Mouse (Mus musculus) liver, embryonic 11.5 days (tissue): ENCODE measurements around the gene Nr5a2. TPM values are rescaled to one million over a fixed set of nuclear protein-coding genes. Genes with fewer than 3 reads are reported as not detected.

ENCODE experiments used
- ATAC-seq: fragments of 200-750 bp; cut with Nextera tagmentation; replicated peaks from 2 replicates; pipeline ENCODE4 v1.8.0; 2017; ENCODE audit warnings: moderate number of reproducible peaks, mild to moderate bottlenecking, moderate TSS enrichment, moderate library complexity; ENCODE audit not compliant: low FRiP score
- DNase-seq: peaks from one replicate; pipeline ENCODE4 v3.0.0-alpha.2; 2017; ENCODE audit warnings: low spot score
- H3K27ac ChIP-seq: fragments of 300-500 bp; sonication (generic); 2 replicates; pipeline ENCODE4 v1.5.1; 2014; ENCODE audit warnings: mild to moderate bottlenecking, low read depth, low read length, control low read depth
- H3K27me3 ChIP-seq: fragments of 300-500 bp; sonication (generic); replicated peaks from 2 replicates; pipeline ENCODE4 v1.6.1; 2014; ENCODE audit warnings: low read length, mixed read lengths; ENCODE audit not compliant: control insufficient read depth, insufficient read depth
- H3K36me3 ChIP-seq: fragments of 300-500 bp; sonication (generic); 2 replicates; pipeline ENCODE4 v1.6.1; 2014; ENCODE audit warnings: mild to moderate bottlenecking, low read length, moderate library complexity, mixed read lengths; ENCODE audit not compliant: control insufficient read depth, insufficient read depth
- H3K4me1 ChIP-seq: fragments of 300-500 bp; sonication (generic); replicated peaks from 2 replicates; pipeline ENCODE4 v1.6.1; 2014; ENCODE audit warnings: low read length, mixed read lengths; ENCODE audit not compliant: control insufficient read depth, insufficient read depth
- H3K4me2 ChIP-seq: fragments of 300-500 bp; sonication (generic); 2 replicates; pipeline ENCODE4 v1.6.1; 2014; ENCODE audit warnings: mild to moderate bottlenecking, control low read depth, moderate library complexity
- H3K4me3 ChIP-seq: fragments of 300-500 bp; sonication (generic); 2 replicates; pipeline ENCODE4 v1.5.1; 2014; ENCODE audit warnings: low read depth, low read length, control low read depth
- H3K9ac ChIP-seq: fragments of 300-500 bp; sonication (generic); 2 replicates; pipeline ENCODE4 v1.6.1; 2014; ENCODE audit warnings: low read depth, low read length, control low read depth
- H3K9me3 ChIP-seq: fragments of 300-500 bp; sonication (generic); 2 replicates; pipeline ENCODE4 v1.6.1; 2016; ENCODE audit warnings: low read length, inconsistent platforms, mixed read lengths; ENCODE audit not compliant: control insufficient read depth
- WGBS: fragments of 180-500 bp; shearing (Covaris S2); extraction: QIAGEN DNeasy Blood & Tissue Kit; methylation state at CpG from one replicate; pipeline ENCODE4 v1.1.7; 2014; 5-methylcytosine and 5-hydroxymethylcytosine counted together
- polyA plus RNA-seq: library from polyadenylated mRNA; unstranded; fragments of >200 nt; fragmentation: Nextera tagmentation; extraction: Ambion mirVana; gene quantifications from 2 replicates; pipeline ENCODE4 v1.2.1, GENCODE M21; 2014

The Nr5a2 gene
- polyA plus RNA-seq, 1 experiment from 2014 or later, result 5.3 TPM

DNA sequence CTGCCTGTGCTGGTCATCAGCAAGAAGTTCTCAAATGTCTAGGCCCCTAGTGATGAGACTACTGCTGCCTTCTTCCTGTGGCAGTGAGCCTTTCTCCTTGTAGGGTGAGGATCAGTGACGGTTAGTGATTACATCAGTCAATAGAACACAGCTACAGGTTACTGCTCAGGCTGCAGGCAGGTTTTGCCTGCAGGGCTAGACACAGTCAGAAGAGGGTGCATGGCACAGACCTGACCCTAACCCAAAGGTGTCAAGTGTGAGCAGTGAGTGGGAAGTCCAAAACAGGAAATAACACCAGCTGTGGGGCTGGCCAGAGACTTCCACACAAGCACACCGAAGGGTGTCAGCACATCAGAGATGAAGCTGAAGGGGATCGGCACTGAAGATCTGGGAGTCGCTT lies 101.5 kb downstream of the Nr5a2 start:
- DNase-seq (no peak), ATAC-seq (peak; percentile 39)
- H3K4me3 ChIP-seq, result no peak overlapping the region
- H3K36me3 ChIP-seq, result no peaks in the 10 kb centered on the region
- H3K9me3 ChIP-seq, result no peaks in the 10 kb centered on the region
- H3K27ac ChIP-seq, result no peak overlapping the region
- 49% methylated on average over 4 of the region's 4 CpGs for WGBS
- no peaks in the 10 kb centered on the region for H3K4me1 ChIP-seq
- H3K27me3 ChIP-seq, result no peaks in the 10 kb centered on the region
- H3K4me2 ChIP-seq, result no peak overlapping the region
- H3K9ac ChIP-seq, result no peak overlapping the region

- no peaks in the 10 kb centered on the region for H3K36me3 ChIP-seq
- no peaks in the 10 kb centered on the region for H3K27me3 ChIP-seq
- DNase-seq (no peak), ATAC-seq (no peak)
- H3K9me3 ChIP-seq, result no peaks in the 10 kb centered on the region
- H3K27ac ChIP-seq, result no peak overlapping the region
- no peaks in the 10 kb centered on the region for H3K4me1 ChIP-seq
- no peak overlapping the region for H3K4me3 ChIP-seq
- H3K9ac ChIP-seq, result no peak overlapping the region
- 81% methylated on average over 3 of the region's 3 CpGs for WGBS
- no peak overlapping the region for H3K4me2 ChIP-seq
Observed at GRCm38 (mm10) chr1:136856104-136856503, 104.1 kb downstream of the Nr5a2 start.

DNA sequence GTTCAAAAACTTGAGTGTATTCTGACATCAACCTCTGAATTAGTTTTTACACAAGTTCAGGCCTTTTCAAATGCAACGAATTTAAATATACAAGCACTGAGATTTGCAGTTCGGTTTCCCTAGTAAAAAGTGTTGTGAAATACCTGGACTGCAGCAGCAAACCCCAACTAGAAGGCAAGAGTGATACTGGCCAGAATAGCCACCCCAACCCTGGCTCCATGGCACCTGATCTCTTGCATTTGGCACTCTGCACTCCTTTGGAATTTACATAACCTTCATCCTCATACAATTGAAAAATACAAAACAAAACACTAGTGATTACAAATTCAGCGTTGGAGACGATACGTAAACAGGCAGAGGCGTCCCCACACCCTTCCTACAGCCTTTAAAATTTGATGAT lies 111.5 kb downstream of the Nr5a2 start:
- no peaks in the 10 kb centered on the region for H3K9me3 ChIP-seq
- no peaks in the 10 kb centered on the region for H3K27me3 ChIP-seq
- H3K36me3 ChIP-seq, result no peaks in the 10 kb centered on the region
- no peak overlapping the region for H3K27ac ChIP-seq
- H3K4me3 ChIP-seq, result no peak overlapping the region
- no peak overlapping the region for H3K9ac ChIP-seq
- DNase-seq (no peak), ATAC-seq (no peak)
- WGBS, result 84% methylated on average over 6 of the region's 6 CpGs
- no peaks in the 10 kb centered on the region for H3K4me1 ChIP-seq
- no peak overlapping the region for H3K4me2 ChIP-seq

GRCm38 (mm10) chr1:136846081-136846480 lies 114.2 kb downstream of the Nr5a2 start:
- no peak overlapping the region for H3K4me2 ChIP-seq
- H3K9ac ChIP-seq, result no peak overlapping the region
- H3K27ac ChIP-seq, result no peak overlapping the region
- H3K9me3 ChIP-seq, result no peaks in the 10 kb centered on the region
- ATAC-seq (no peak), DNase-seq (no peak)
- no peak overlapping the region for H3K4me3 ChIP-seq
- no peaks in the 10 kb centered on the region for H3K36me3 ChIP-seq
- WGBS, result 76% methylated on average over 2 of the region's 2 CpGs
- no peaks in the 10 kb centered on the region for H3K27me3 ChIP-seq
- H3K4me1 ChIP-seq, result no peaks in the 10 kb centered on the region

GRCm38 (mm10) chr1:136845341-136845740 lies 114.9 kb downstream of the Nr5a2 start:
- ATAC-seq (no peak), DNase-seq (no peak)
- no peak overlapping the region for H3K4me2 ChIP-seq
- no peaks in the 10 kb centered on the region for H3K36me3 ChIP-seq
- H3K9ac ChIP-seq, result no peak overlapping the region
- H3K4me1 ChIP-seq, result no peaks in the 10 kb centered on the region
- no peak overlapping the region for H3K4me3 ChIP-seq
- no peaks in the 10 kb centered on the region for H3K9me3 ChIP-seq
- 78% methylated on average over 9 of the region's 9 CpGs for WGBS
- H3K27ac ChIP-seq, result no peak overlapping the region
- H3K27me3 ChIP-seq, result no peaks in the 10 kb centered on the region

DNA sequence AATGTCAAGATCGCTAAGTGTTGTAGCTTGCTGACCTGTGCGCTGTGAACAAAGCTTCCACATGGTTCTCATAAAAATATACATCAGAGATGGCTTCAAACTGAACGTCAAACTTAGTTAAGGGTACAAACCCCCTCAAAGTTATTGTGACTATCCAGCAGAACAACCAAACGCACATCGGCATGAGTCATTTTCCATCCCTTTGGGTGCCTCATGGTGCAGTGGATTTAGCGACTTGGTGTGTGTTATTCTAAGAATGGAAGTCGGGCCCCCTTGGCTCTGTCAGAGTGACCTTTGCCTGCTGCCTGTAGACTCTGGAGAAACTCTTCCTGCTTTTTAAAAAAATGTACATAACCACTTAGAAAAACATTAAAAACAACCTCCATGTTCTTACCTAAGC lies 119.7 kb downstream of the Nr5a2 start:
- no peaks in the 10 kb centered on the region for H3K36me3 ChIP-seq
- H3K9ac ChIP-seq, result no peak overlapping the region
- H3K27me3 ChIP-seq, result no peaks in the 10 kb centered on the region
- H3K4me1 ChIP-seq, result 0 out of 2 replicates have a peak, but pooled peaks cover 2% of the 10 kb centered on the region
- no peak overlapping the region for H3K4me3 ChIP-seq
- WGBS, result 78% methylated on average over 7 of the region's 7 CpGs
- H3K4me2 ChIP-seq, result no peak overlapping the region
- ATAC-seq (no peak), DNase-seq (no peak)
- no peaks in the 10 kb centered on the region for H3K9me3 ChIP-seq
- H3K27ac ChIP-seq, result no peak overlapping the region

GRCm38 (mm10) chr1:136839202-136839601 lies 121.0 kb downstream of the Nr5a2 start:
- no peaks in the 10 kb centered on the region for H3K36me3 ChIP-seq
- ATAC-seq, result no peak
- H3K9ac ChIP-seq, result no peak overlapping the region
- no peak overlapping the region for H3K4me2 ChIP-seq
- 68% methylated on average over 10 of the region's 10 CpGs for WGBS
- no peak overlapping the region for H3K27ac ChIP-seq
- no peaks in the 10 kb centered on the region for H3K9me3 ChIP-seq
- DNase-seq, result no peak
- no peaks in the 10 kb centered on the region for H3K27me3 ChIP-seq
- H3K4me3 ChIP-seq, result no peak overlapping the region
- 0 out of 2 replicates have a peak, but pooled peaks cover 2% of the 10 kb centered on the region for H3K4me1 ChIP-seq

- DNase-seq (no peak), ATAC-seq (no peak)
- WGBS, result 61% methylated on average over 12 of the region's 12 CpGs
- Histone ChIP-seq H3K27ac (no peak overlapping the region), H3K36me3 (no peaks in the 10 kb centered on the region), H3K9ac (no peak overlapping the region), H3K27me3 (no peaks in the 10 kb centered on the region), H3K4me2 (no peak overlapping the region), H3K9me3 (no peaks in the 10 kb centered on the region), H3K4me3 (no peak overlapping the region), H3K4me1 (no peaks in the 10 kb centered on the region)
Observed at GRCm38 (mm10) chr1:136832305-136833152, 127.7 kb downstream of the Nr5a2 start.

DNA sequence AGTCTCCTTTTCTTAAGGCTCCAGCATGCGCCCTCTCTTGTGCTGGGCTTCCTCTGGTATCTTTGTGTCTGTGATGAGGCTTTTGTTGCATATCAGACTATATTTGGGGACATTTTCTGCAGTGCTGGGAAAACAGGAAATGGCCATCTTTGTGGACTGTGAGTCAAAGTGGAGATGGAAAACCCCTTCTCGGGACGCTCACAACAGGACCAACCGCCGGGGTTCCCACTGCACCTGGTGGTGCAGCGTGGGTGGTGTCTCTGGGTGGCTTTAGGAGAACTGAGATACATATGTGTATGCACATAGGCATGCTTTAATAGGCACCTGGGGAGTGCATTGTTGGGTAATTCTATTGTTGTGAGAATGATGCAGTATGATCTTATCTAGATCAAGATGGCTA lies 129.3 kb downstream of the Nr5a2 start:
- Histone ChIP-seq H3K27me3 (no peaks in the 10 kb centered on the region), H3K27ac (no peak overlapping the region), H3K9ac (no peak overlapping the region), H3K36me3 (no peaks in the 10 kb centered on the region), H3K4me1 (no peaks in the 10 kb centered on the region), H3K9me3 (no peaks in the 10 kb centered on the region), H3K4me3 (no peak overlapping the region), H3K4me2 (no peak overlapping the region)
- no peak for DNase-seq
- ATAC-seq, result no peak
- WGBS, result 83% methylated on average over 6 of the region's 6 CpGs
